Mouse (Mus musculus) cerebellum, adult 2 months (tissue): ENCODE results near the gene Elk1. TPM values are rescaled to one million over a fixed set of nuclear protein-coding genes. Genes with fewer than 3 reads are reported as not detected.

Experiments used
- DNase-seq, 2 experiments: peaks; one replicate each; pipeline ENCODE4 v3.0.0; 2021
- H3K27ac ChIP-seq: fragments of 200-500 bp; 2 replicates; pipeline ENCODE4 v1.5.1; 2012; ENCODE audit warnings: low read length, control low read depth, inconsistent platforms; ENCODE audit not compliant: insufficient read depth
- H3K27me3 ChIP-seq: fragments of 200-500 bp; 2 replicates; pipeline ENCODE4 v1.6.1; 2012; ENCODE audit warnings: inconsistent platforms, mild to moderate bottlenecking, low read length, moderate library complexity; ENCODE audit not compliant: control insufficient read depth, insufficient read depth
- H3K4me1 ChIP-seq: fragments of 200-500 bp; 2 replicates; pipeline ENCODE4 v1.6.1; 2011; ENCODE audit warnings: low read length; ENCODE audit not compliant: control insufficient read depth, insufficient read depth
- H3K4me3 ChIP-seq: fragments of 200-500 bp; replicated peaks from 2 replicates; pipeline ENCODE3; 2011; ENCODE audit warnings: mild to moderate bottlenecking, low read depth, low read length, control low read depth; ENCODE audit not compliant: insufficient read depth
- CTCF ChIP-seq: fragments of 200-500 bp; IDR thresholded peaks from 2 replicates; pipeline ENCODE4 v1.5.1; 2011; ENCODE audit warnings: low read depth, mild to moderate bottlenecking, control low read depth, low read length, moderate library complexity, borderline replicate concordance; ENCODE audit not compliant: insufficient read depth
- POLR2A ChIP-seq: fragments of 200-500 bp; IDR thresholded peaks from 2 replicates; pipeline ENCODE4 v1.6.1; 2011; ENCODE audit warnings: low read length, control low read depth, borderline replicate concordance; ENCODE audit not compliant: insufficient read depth
- WGBS: fragments of 180-500 bp; shearing (Covaris S2); methylation state at CpG from one replicate; pipeline ENCODE4 v1.1.7; 2018; 5-methylcytosine and 5-hydroxymethylcytosine counted together
- polyA plus RNA-seq: library from polyadenylated mRNA; depleted of rRNA; stranded (reverse); fragments of >200 nt; gene quantifications from 2 replicates; pipeline ENCODE4 v1.2.3, GENCODE M21; 2012; rRNA removed

Gene Elk1
- polyA plus RNA-seq, 1 experiment, result 35.5 TPM

GRCm38 (mm10) chrX:20924976-20925375, 25.4 kb downstream of the Elk1 start:
- TF ChIP-seq POLR2A (no peak), CTCF (no peak)
- no peak for DNase-seq
- Histone ChIP-seq H3K4me1 (no peaks in the 10 kb centered on the region), H3K27me3 (no peaks in the 10 kb centered on the region), H3K27ac (no peak overlapping the region), H3K4me3 (no peak overlapping the region)

GRCm38 (mm10) chrX:20923506-20923905, 26.9 kb downstream of the Elk1 start:
- DNase-seq, result no peak
- WGBS, result 83% methylated on average over 1 of the region's 1 CpGs
- no peak overlapping the region for H3K4me3 ChIP-seq
- no peaks in the 10 kb centered on the region for H3K4me1 ChIP-seq
- H3K27ac ChIP-seq, result no peak overlapping the region
- H3K27me3 ChIP-seq, result no peaks in the 10 kb centered on the region
- TF ChIP-seq CTCF (no peak), POLR2A (no peak)

- H3K27me3 ChIP-seq, result no peaks in the 10 kb centered on the region
- peak overlapping the region; percentile 52 for H3K27ac ChIP-seq
- no peak for DNase-seq
- H3K4me3 ChIP-seq, result peak overlapping the region; percentile 82
- WGBS, result 23% methylated on average over 5 of the region's 5 CpGs
- no peaks in the 10 kb centered on the region for H3K4me1 ChIP-seq
- TF ChIP-seq POLR2A, result no peak
- TF ChIP-seq CTCF, result no peak
Measured at GRCm38 (mm10) chrX:20921366-20921765, 29.0 kb downstream of the Elk1 start.

- Histone ChIP-seq H3K27me3 (no peaks in the 10 kb centered on the region), H3K4me3 (peak within 1 kb of the TSS; percentile 82), H3K4me1 (peaks cover 2% of the 10 kb centered on the region; the same call in 1 of the 2 replicates), H3K27ac (peak within 1 kb of the TSS; percentile 52)
- 9% methylated on average over 16 of the region's 44 CpGs for WGBS
- DNase-seq, result peak; percentile 90 to 94
- TF ChIP-seq CTCF (no peak), POLR2A (peak; percentile 87)
Measured at GRCm38 (mm10) chrX:20920844-20921364, 29.5 kb downstream of the Elk1 start, which contains the start of gene Syn1. TSS of gene Syn1 (minus strand) at chrX:20921004.

- DNase-seq, result no peak
- H3K27ac ChIP-seq, result peak overlapping the region; percentile 36
- no peak for TF ChIP-seq CTCF
- no peak for TF ChIP-seq POLR2A
- H3K4me3 ChIP-seq, result peak overlapping the region; percentile 82
- H3K27me3 ChIP-seq, result no peaks in the 10 kb centered on the region
- WGBS, result under 1% methylated on average over 40 of the region's 49 CpGs
- peaks cover 7% of the 10 kb centered on the region; the same call in 1 of the 2 replicates for H3K4me1 ChIP-seq
Measured at GRCm38 (mm10) chrX:20920249-20920843, 30.1 kb downstream of the Elk1 start.

GRCm38 (mm10) chrX:20915075-20915474, 35.3 kb downstream of the Elk1 start:
- TF ChIP-seq CTCF, result no peak
- TF ChIP-seq POLR2A, result no peak
- no peaks in the 10 kb centered on the region for H3K27me3 ChIP-seq
- peak in 1 of 2 experiments; percentile 53 for DNase-seq
- H3K4me1 ChIP-seq, result peaks cover 9% of the 10 kb centered on the region; the same call in 1 of the 2 replicates
- no peak overlapping the region for H3K4me3 ChIP-seq
- H3K27ac ChIP-seq, result no peak overlapping the region

- WGBS, result 74% methylated on average over 6 of the region's 6 CpGs
- H3K4me3 ChIP-seq, result no peak overlapping the region
Measured at GRCm38 (mm10) chrX:20913726-20914125, 36.7 kb downstream of the Elk1 start.

GRCm38 (mm10) chrX:20910074-20910473, 40.3 kb downstream of the Elk1 start:
- Histone ChIP-seq H3K27ac (no peak overlapping the region), H3K4me3 (no peak overlapping the region), H3K27me3 (no peaks in the 10 kb centered on the region), H3K4me1 (peaks cover 2% of the 10 kb centered on the region; the same call in 1 of the 2 replicates)
- no peak for TF ChIP-seq POLR2A
- no peak for TF ChIP-seq CTCF
- DNase-seq, result no peak
- WGBS, result 41% methylated on average over 3 of the region's 3 CpGs

More at GRCm38 (mm10) chrX:20913726-20914125, 36.7 kb downstream of the Elk1 start:
- H3K27ac ChIP-seq, result no peak overlapping the region
- TF ChIP-seq POLR2A, result no peak
- TF ChIP-seq CTCF, result no peak
- no peak for DNase-seq
- H3K27me3 ChIP-seq, result no peaks in the 10 kb centered on the region
- H3K4me1 ChIP-seq, result peaks cover 9% of the 10 kb centered on the region; the same call in 1 of the 2 replicates

Other genes with a start within 250 kb of the Elk1 start
- 66.2 and 69.0 TPM in 2 replicates for gene Usp11, start 246.7 kb downstream of the Elk1 start, polyA plus RNA-seq
- gene Araf, start 152.8 kb downstream of the Elk1 start, polyA plus RNA-seq, result 306 and 313 TPM in 2 replicates
- 1.1 and 1.9 TPM in 2 replicates for gene Timp1, start 80.4 kb downstream of the Elk1 start, polyA plus RNA-seq
- 164 and 171 TPM in 2 replicates for gene Syn1, start 29.6 kb downstream of the Elk1 start, polyA plus RNA-seq
- gene Cfp, start 19.1 kb downstream of the Elk1 start, polyA plus RNA-seq, result 31.1 and 32.5 TPM in 2 replicates
- 14.9 and 16.7 TPM in 2 replicates for gene Uxt, start 11.4 kb upstream of the Elk1 start, polyA plus RNA-seq
- gene Zfp182, start 111.7 kb upstream of the Elk1 start, polyA plus RNA-seq, result 9.3 and 9.6 TPM in 2 replicates
- gene Spaca5, start 117.8 kb upstream of the Elk1 start, polyA plus RNA-seq, result not detected in 2 replicates
- 2.3 and 3.0 TPM in 2 replicates for gene Zfp300, start 138.9 kb upstream of the Elk1 start, polyA plus RNA-seq
- gene Ssxa1, start 165.2 kb upstream of the Elk1 start, polyA plus RNA-seq, result not detected in 2 replicates
- gene Gm21876, start 225.0 kb upstream of the Elk1 start, polyA plus RNA-seq, result not detected in 2 replicates